Mouse (Mus musculus): ENCODE results near the gene Pak4. TPM values are rescaled to one million over a fixed set of nuclear protein-coding genes. Genes with fewer than 3 reads are reported as not detected.

Gene Pak4
- polyA plus RNA-seq, 1 experiment from 2014 or later, result 78.4 TPM

GRCm38 (mm10) chr7:28579826-28580225 lies 18.2 kb downstream of the Pak4 start:
- peaks cover 84% of the 10 kb centered on the region for H3K4me1 ChIP-seq (ENCODE audit: insufficient read depth, low read length)
- H3K27me3 ChIP-seq (ENCODE audit: insufficient read depth, low read length), result no peaks in the 10 kb centered on the region
- ATAC-seq (ENCODE audit: low FRiP score, low TSS enrichment), result no peak
- H3K4me3 ChIP-seq (ENCODE audit: low read length), result no peak overlapping the region
- peaks cover 6% of the 10 kb centered on the region; the same call in 1 of the 2 replicates for H3K36me3 ChIP-seq (ENCODE audit: insufficient read depth, low read length)
- H3K27ac ChIP-seq (ENCODE audit: low read length), result 0 out of 2 replicates have a peak overlapping the region, but pooled peaks have one; percentile 17
- no peak overlapping the region for H3K4me2 ChIP-seq (replicated peaks; ENCODE audit: low read depth, low read length)
- 64% methylated on average over 5 of the region's 5 CpGs for WGBS
- no peak overlapping the region for H3K9ac ChIP-seq (replicated peaks; ENCODE audit: low read length)
- no peaks in the 10 kb centered on the region for H3K9me3 ChIP-seq (ENCODE audit: low read length)

GRCm38 (mm10) chr7:28578543-28579053 lies 19.4 kb downstream of the Pak4 start:
- Histone ChIP-seq H3K4me2 (replicated peaks; ENCODE audit: low read depth, low read length) (no peak overlapping the region), H3K27me3 (ENCODE audit: insufficient read depth, low read length) (no peaks in the 10 kb centered on the region), H3K9ac (replicated peaks; ENCODE audit: low read length) (no peak overlapping the region), H3K4me3 (ENCODE audit: low read length) (no peak overlapping the region), H3K36me3 (ENCODE audit: insufficient read depth, low read length) (peaks cover 6% of the 10 kb centered on the region; the same call in 1 of the 2 replicates), H3K9me3 (ENCODE audit: low read length) (no peaks in the 10 kb centered on the region), H3K27ac (ENCODE audit: low read length) (peak overlapping the region; percentile 97), H3K4me1 (ENCODE audit: insufficient read depth, low read length) (peaks cover 77% of the 10 kb centered on the region)
- WGBS, result 68% methylated on average over 5 of the region's 5 CpGs
- no peak for ATAC-seq (ENCODE audit: low FRiP score, low TSS enrichment)

DNA sequence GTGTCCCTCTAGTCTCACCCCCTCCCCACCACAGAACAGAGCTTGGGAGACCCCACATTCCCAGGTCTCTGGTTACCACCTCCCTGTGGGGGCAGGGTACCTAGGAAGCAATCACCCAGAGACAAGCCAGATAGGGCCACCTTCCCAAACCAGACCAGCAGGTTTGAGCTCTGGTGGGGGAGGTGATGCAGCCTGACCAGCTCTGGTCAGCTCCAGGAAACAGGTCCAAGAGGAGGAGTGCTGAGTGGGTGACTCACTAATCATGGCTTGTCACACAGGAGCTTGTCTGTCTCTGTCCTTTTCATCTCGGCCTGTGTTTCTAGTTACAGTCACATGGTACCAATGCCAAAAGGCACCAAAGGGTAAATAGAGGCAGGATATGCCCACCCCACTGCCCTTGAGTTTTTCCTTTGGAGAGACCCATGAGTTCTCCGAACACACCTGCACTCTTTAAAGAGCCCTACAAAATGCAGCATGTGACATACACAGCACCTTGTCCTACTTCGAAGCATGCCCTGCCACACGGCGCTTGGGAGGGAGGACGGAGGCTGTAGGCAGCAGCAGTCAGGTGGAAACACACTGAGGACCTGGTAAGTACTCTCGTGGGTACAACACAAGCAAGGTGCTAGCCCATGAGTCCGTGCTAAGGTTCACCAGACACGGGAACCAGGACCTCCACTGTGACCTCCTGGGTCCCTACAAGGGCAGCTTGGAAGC lies 20.0 kb downstream of the Pak4 start:
- Histone ChIP-seq H3K4me1 (ENCODE audit: insufficient read depth, low read length) (peaks cover 75% of the 10 kb centered on the region), H3K27ac (ENCODE audit: low read length) (peak overlapping the region; percentile 97), H3K36me3 (ENCODE audit: insufficient read depth, low read length) (peaks cover 6% of the 10 kb centered on the region; the same call in 1 of the 2 replicates), H3K4me3 (ENCODE audit: low read length) (no peak overlapping the region), H3K9ac (replicated peaks; ENCODE audit: low read length) (peak overlapping the region; percentile 40; the same call in 1 of the 2 replicates), H3K9me3 (ENCODE audit: low read length) (no peaks in the 10 kb centered on the region), H3K27me3 (ENCODE audit: insufficient read depth, low read length) (no peaks in the 10 kb centered on the region), H3K4me2 (replicated peaks; ENCODE audit: low read depth, low read length) (peak overlapping the region; percentile 1; the same call in 1 of the 2 replicates)
- WGBS, result 53% methylated on average over 9 of the region's 9 CpGs
- ATAC-seq (ENCODE audit: low FRiP score, low TSS enrichment), result peak; percentile 82

DNA sequence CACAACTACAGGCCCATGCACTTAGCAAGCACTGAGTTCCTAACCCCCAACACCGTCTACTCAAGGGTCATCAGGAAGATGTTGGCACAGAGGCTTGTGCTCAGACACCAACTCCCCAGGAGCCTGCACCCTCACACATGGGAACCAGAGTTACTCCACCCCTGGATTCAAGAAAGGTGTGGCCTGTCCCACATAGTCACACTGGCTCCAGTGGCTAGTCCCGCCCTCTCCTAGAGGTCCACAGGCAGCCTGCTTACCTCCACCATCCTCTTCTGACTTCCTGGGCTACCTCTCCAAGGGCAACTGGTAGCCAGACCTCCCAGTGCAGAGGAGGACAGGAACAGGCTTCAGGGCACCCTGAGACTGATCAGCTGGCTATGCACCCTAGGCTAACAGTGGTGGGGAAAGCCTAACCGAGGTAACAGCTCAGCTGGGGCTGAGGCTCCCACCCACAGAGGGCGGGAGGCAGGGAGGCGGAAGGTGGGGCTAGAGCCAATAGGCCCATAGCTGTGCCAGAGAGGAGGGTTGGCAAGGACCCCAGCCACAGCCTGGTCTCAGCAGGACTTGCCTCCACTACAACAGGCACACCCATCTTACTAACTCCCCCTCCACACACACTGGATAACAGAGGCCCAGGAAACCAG lies 21.6 kb downstream of the Pak4 start:
- H3K9ac ChIP-seq (replicated peaks; ENCODE audit: low read length), result no peak overlapping the region
- H3K9me3 ChIP-seq (ENCODE audit: low read length), result no peaks in the 10 kb centered on the region
- no peaks in the 10 kb centered on the region for H3K27me3 ChIP-seq (ENCODE audit: insufficient read depth, low read length)
- peaks cover 6% of the 10 kb centered on the region; the same call in 1 of the 2 replicates for H3K36me3 ChIP-seq (ENCODE audit: insufficient read depth, low read length)
- H3K4me1 ChIP-seq (ENCODE audit: insufficient read depth, low read length), result peaks cover 84% of the 10 kb centered on the region
- H3K4me2 ChIP-seq (replicated peaks; ENCODE audit: low read depth, low read length), result 0 out of 2 replicates have a peak overlapping the region, but pooled peaks have one; percentile 1
- H3K27ac ChIP-seq (ENCODE audit: low read length), result peak overlapping the region; percentile 97
- 75% methylated on average over 5 of the region's 5 CpGs for WGBS
- H3K4me3 ChIP-seq (ENCODE audit: low read length), result no peak overlapping the region
- peak; percentile 74 for ATAC-seq (ENCODE audit: low FRiP score, low TSS enrichment)

GRCm38 (mm10) chr7:28575597-28575996 lies 22.4 kb downstream of the Pak4 start:
- Histone ChIP-seq H3K4me1 (ENCODE audit: insufficient read depth, low read length) (peaks cover 90% of the 10 kb centered on the region), H3K9me3 (ENCODE audit: low read length) (no peaks in the 10 kb centered on the region), H3K4me2 (replicated peaks; ENCODE audit: low read depth, low read length) (0 out of 2 replicates have a peak overlapping the region, but pooled peaks have one; percentile 11), H3K4me3 (ENCODE audit: low read length) (no peak overlapping the region), H3K36me3 (ENCODE audit: insufficient read depth, low read length) (0 out of 2 replicates have a peak, but pooled peaks cover under 1% of the 10 kb centered on the region), H3K27me3 (ENCODE audit: insufficient read depth, low read length) (no peaks in the 10 kb centered on the region), H3K9ac (replicated peaks; ENCODE audit: low read length) (0 out of 2 replicates have a peak overlapping the region, but pooled peaks have one; percentile 10), H3K27ac (ENCODE audit: low read length) (0 out of 2 replicates have a peak overlapping the region, but pooled peaks have one; percentile 97)
- no peak for ATAC-seq (ENCODE audit: low FRiP score, low TSS enrichment)
- 76% methylated on average over 11 of the region's 11 CpGs for WGBS

DNA sequence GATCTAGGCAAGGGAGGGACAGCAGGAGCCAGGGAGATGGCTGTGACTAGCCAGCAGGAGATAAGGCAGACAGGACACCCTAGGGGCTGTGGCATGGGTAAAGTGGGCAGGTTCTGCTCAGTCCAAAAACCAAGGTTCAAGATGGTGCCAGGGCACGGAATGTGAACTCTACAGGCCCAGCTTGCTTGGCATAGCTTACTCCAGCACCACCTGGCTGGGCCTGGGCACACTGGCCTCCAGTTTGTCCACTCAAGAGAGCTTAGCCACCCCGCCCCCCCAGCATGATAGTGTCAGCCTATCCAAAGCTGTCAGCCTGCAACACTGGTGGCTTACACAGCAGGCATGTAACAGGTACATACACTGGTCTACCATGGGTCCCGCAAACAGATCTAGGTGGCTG lies 24.7 kb downstream of the Pak4 start:
- Histone ChIP-seq H3K27ac (ENCODE audit: low read length) (peak overlapping the region; percentile 61), H3K9ac (replicated peaks; ENCODE audit: low read length) (no peak overlapping the region), H3K36me3 (ENCODE audit: insufficient read depth, low read length) (peaks cover 7% of the 10 kb centered on the region; the same call in 1 of the 2 replicates), H3K4me2 (replicated peaks; ENCODE audit: low read depth, low read length) (no peak overlapping the region), H3K4me3 (ENCODE audit: low read length) (no peak overlapping the region), H3K9me3 (ENCODE audit: low read length) (no peaks in the 10 kb centered on the region), H3K27me3 (ENCODE audit: insufficient read depth, low read length) (no peaks in the 10 kb centered on the region), H3K4me1 (ENCODE audit: insufficient read depth, low read length) (peaks cover 78% of the 10 kb centered on the region)
- 88% methylated on average over 3 of the region's 3 CpGs for WGBS
- no peak for ATAC-seq (ENCODE audit: low FRiP score, low TSS enrichment)

DNA sequence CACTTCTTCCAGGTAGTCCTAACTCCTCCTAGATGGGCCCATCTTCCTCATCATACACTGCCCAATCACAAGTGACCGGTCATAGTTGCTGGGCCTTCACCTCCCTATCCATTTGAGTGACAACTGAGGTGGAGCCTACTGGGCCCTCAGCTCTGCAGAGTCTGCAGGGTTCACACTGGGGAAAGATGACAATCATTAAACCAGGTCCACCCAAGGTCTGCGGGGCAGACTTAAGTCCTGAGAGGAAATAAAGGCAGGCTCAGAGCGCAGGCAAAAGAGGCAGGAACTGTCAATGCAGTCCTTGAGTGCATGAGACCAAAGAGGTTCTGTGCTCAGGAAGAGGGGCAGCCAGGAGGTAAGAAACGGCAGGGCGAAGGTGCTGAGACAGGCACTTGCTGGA lies 25.3 kb downstream of the Pak4 start:
- H3K27ac ChIP-seq (ENCODE audit: low read length), result peak overlapping the region; percentile 61
- no peaks in the 10 kb centered on the region for H3K27me3 ChIP-seq (ENCODE audit: insufficient read depth, low read length)
- peak overlapping the region; percentile 17; the same call in 1 of the 2 replicates for H3K9ac ChIP-seq (replicated peaks; ENCODE audit: low read length)
- no peak overlapping the region for H3K4me2 ChIP-seq (replicated peaks; ENCODE audit: low read depth, low read length)
- H3K36me3 ChIP-seq (ENCODE audit: insufficient read depth, low read length), result peaks cover 11% of the 10 kb centered on the region
- peaks cover 73% of the 10 kb centered on the region for H3K4me1 ChIP-seq (ENCODE audit: insufficient read depth, low read length)
- H3K4me3 ChIP-seq (ENCODE audit: low read length), result no peak overlapping the region
- 0 out of 2 replicates have a peak, but pooled peaks have one; percentile 8 for ATAC-seq (ENCODE audit: low FRiP score, low TSS enrichment)
- no peaks in the 10 kb centered on the region for H3K9me3 ChIP-seq (ENCODE audit: low read length)
- WGBS, result 65% methylated on average over 5 of the region's 5 CpGs

- Histone ChIP-seq H3K4me3 (ENCODE audit: low read length) (no peak overlapping the region), H3K4me2 (replicated peaks; ENCODE audit: low read depth, low read length) (peak overlapping the region; percentile 24), H3K9ac (replicated peaks; ENCODE audit: low read length) (peak overlapping the region; percentile 44), H3K9me3 (ENCODE audit: low read length) (no peaks in the 10 kb centered on the region), H3K36me3 (ENCODE audit: insufficient read depth, low read length) (peaks cover 26% of the 10 kb centered on the region), H3K4me1 (ENCODE audit: insufficient read depth, low read length) (peaks cover 57% of the 10 kb centered on the region), H3K27ac (ENCODE audit: low read length) (peak overlapping the region; percentile 96), H3K27me3 (ENCODE audit: insufficient read depth, low read length) (no peaks in the 10 kb centered on the region)
- 27% methylated on average over 5 of the region's 5 CpGs for WGBS
- no peak for ATAC-seq (ENCODE audit: low FRiP score, low TSS enrichment)
Observed at GRCm38 (mm10) chr7:28570982-28571682, 26.9 kb downstream of the Pak4 start.

DNA sequence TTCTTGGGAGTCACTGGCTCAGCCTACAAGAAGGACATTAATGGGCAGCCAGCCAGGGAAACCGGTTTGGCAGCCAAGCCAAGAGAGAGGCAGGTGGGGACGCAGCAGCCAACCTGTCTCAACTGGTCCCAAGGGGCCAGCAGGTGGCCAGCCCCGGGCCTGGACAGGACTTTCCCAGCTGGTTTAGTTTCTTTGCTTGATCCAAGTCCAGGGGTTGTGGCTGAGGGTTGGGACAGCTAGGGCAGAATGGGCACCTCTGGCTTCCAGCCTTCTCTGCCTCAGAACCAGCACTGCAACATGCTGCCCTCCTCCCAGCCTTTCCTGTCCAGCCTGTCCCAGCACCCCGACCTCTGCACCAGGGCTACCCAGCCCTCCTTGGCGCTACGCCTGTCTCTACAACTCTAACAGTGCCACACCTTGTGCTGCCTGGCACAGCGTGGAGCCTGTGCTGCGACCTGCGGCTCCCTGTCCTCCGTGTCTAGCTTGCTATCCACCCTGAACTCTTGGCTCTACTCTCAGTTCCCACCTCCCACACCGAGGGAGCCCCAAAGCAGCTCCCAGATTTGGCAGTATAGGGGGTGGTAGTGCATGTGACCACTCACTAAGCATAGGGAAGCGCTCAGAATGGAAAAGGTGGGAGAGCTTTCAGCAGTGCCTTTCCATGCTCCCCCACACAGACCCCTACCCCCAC lies 27.5 kb downstream of the Pak4 start:
- Histone ChIP-seq H3K9me3 (ENCODE audit: low read length) (no peaks in the 10 kb centered on the region), H3K27me3 (ENCODE audit: insufficient read depth, low read length) (no peaks in the 10 kb centered on the region), H3K4me1 (ENCODE audit: insufficient read depth, low read length) (peaks cover 50% of the 10 kb centered on the region), H3K9ac (replicated peaks; ENCODE audit: low read length) (peak overlapping the region; percentile 44), H3K4me3 (ENCODE audit: low read length) (no peak overlapping the region), H3K36me3 (ENCODE audit: insufficient read depth, low read length) (peaks cover 33% of the 10 kb centered on the region), H3K27ac (ENCODE audit: low read length) (peak overlapping the region; percentile 96), H3K4me2 (replicated peaks; ENCODE audit: low read depth, low read length) (peak overlapping the region; percentile 24)
- peak; percentile 74 for ATAC-seq (ENCODE audit: low FRiP score, low TSS enrichment)
- WGBS, result 53% methylated on average over 12 of the region's 12 CpGs
